Mouse (Mus musculus): ENCODE measurements around the gene Tln1.
A peak's percentile ranks its signal among the peaks of the same experiment; 100 is the strongest.
"Not testable (repeated sequence)": the region's sequence is repeated elsewhere in the genome, so short reads cannot be mapped to it uniquely, and the experiment has no call there.

The Tln1 gene

DNA sequence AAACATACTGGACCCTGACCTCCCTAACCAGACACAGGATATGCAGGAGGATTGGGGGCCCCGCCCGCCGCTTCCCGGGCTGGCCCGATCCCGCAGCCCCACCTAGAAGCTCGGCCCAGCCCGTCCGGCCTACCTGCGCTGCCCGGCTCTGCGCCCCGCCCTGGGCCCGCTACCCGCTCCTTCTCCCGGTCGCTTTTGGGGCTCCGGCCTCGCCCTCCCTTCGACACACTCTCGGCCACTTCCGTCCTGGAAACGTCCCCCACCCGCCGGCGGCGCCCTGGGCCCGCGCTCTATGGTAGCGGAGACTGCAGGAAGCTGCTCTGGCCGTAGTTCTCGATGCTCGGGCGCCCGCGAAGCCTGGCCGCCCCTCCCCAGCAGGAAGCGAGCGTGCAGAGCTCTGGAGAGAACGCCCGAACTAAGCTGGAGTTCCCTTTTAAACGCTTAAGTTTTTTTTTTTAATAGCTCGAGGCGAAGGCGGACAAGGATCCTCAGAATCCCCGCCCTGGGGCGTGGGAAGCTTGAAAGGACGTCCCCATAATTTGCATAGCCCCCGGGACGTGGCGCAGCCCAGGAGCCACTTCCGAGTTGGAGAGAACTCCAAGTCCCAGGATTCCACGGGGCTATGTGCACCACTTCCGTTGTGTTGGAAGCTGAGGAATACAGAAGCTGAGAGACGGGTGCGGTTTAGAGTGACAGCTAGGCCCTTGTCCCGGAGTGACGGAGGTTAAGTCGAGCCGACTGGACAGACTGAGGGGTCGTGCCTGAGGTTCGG lies at the start of gene Tln1, which contains the start of gene Creb3:
Gene Tln1 (minus strand): TSS at position 695 of the 772 bp plus-strand sequence.
Gene Creb3 (plus strand): TSS at position 336 of the 772 bp plus-strand sequence.
- DNase-seq, result peak; percentile 92

DNA sequence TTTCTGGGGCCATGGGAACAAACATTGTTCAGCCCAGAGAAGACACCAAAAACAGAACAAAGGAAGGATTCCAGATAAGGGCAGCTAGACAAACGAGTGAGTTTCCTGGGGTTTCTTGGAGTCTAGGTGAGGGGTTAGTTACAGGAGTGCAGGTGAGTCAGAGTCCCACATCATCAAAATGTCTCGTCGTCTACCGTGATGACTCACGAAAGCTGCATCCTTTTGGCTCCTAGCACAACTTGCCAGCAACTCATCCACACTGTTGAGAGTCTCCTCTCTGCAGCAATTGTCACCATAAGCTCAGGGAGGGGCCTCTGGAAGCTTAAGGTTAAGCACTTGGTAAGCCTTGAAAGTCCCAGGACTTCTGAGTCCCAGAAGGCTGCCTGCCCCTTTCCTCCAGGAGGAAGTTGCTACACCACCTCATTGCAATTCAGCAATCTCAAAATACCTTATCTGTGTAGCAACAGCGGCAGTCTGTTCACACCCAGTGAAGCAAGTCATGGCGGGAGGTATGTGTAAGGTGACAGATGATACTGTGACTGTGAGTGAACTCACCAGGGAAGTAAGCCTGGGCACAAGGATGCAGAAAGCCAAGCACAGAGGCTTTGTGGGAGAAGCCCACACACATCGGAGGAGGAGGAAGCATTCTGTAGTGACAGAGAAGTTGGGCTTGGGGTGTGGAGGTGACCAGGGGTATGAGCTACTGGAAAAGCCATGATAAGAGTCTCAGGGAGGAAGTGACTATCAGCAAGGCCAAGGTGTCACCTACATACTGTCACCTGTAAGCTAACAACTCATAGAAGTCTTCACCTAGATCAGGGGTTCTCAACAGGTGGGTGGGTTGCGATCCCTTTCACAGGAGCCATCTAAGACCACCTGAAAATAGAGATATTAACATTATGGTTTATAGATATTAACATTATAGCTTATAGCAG lies 42.5 kb upstream of the Tln1 start:
- DNase-seq, result no peak

DNA sequence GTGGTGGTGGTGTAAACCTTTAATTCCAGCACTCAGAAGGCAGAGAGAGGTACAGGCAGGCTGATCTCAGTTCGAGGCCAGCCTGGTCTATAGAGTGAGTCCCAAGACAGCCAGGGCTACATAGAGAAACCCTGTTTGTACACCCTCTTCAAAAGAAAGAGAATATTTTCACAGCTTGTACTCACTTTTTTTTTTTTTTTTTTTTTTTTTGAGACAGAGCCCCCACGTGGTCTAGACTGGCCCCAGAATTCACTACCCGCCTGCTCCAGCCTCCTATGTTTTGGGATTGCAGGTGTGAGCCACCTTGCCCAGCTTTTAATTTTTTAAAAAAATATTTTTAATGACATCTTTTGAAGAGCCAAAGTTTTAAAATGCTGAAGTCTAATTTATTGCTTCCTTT lies 41.6 kb upstream of the Tln1 start:
- no peak for DNase-seq

DNA sequence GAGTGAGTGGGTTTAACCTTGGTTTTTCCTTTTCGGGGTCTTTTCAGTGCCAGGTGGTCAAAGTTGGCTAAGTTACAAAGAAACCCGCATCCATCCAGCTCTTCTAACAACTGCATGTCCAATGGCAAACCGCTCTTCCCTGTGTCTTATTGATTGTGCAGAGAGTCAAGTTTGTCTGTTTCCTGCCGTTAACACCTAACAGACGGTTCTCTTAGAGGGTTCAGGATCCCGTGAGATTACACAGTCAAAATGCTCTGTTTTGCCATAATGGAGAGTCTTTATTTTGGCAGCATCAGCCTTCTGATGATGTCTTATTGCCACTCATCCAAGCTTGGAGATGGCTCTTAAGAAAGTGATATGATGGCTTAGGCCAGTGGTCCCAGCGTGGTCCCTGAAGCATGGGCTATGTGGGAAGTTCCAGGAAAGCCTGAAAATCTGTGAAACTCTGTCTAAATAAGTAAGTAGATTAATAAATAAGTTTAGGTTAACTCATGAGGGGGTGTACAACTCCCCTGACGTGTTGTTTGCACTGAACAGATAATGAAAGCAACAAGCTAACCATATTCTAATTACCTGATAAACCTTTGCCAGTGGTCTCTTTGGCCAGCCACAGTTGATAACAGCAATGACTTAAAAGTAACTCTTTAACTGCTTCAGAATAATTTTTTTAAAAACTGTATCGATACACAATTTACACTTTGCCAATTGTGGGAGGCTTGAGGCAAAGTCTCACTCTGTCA lies 37.9 kb upstream of the Tln1 start:
- DNase-seq, result no peak

DNA sequence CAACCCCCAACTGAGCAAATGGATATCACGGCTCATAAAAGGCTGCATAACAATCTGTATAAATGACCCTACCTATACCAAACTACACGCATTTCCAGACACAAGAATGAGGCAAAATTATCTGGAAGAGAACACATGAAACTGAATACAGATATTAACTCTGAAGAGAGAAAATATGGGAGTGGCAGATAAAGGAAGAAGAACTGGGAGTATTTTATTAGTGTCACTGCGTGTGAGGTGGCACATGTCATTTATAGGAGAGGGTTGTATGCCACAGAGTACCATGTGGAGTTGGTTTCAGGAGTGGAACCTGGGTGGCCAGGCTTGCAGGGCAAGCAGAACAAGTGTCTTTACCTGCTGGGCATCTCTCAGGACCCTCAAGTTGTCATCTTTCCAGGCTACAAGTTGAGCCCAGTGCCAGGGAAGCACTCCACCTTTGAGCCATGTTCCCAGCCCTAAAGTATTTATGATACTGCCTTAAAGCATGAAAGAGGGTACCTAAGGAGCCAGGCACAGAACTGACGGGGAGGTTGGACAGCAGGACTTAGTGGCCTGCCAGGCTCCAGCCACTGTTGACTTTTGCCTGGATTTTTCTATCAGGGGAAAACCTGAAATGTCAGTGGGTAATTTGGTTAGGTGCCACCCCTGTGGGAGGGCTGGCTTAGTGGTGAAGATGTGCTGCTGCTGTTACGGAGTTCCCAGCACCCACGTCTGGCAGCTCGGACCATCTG lies 36.3 kb upstream of the Tln1 start:
- DNase-seq, result no peak

DNA sequence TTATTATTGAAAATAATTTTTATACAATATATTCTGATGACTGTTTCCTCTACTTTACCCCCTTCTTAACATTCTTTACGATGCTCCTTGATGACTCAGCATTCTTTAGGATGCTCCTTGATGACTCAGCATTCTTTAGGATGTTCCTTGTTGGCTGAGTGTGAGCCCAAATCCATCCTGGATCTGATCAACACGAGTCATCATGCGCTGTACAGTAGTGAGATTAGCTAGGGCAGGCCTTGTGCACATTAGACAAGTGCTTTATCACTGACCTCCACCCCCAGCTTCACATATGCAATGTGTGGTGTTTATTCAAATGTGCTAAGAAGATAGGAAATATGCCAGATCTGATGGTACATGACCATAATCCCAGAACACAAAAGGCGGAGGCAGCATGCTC lies 35.7 kb upstream of the Tln1 start:
- DNase-seq, result no peak

DNA sequence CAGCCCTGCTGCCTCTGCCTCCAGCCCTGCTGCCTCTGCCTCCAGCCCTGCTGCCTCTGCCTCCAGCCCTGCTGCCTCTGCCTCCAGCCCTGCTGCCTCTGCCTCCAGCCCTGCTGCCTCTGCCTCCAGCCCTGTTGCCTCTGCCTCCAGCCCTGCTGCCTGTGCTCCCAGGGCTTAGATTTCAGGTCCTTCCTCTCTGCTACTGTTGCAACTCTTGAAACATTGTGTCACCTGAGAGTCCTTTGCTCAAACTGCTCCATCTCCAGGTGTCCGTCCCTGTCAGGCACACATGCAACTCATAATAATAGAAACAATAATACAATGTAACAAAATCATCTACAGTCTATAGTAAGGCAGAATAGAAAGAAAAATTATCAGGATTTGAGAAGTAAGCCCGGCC lies 34.1 kb upstream of the Tln1 start:
- DNase-seq, result not testable (repeated sequence)

DNA sequence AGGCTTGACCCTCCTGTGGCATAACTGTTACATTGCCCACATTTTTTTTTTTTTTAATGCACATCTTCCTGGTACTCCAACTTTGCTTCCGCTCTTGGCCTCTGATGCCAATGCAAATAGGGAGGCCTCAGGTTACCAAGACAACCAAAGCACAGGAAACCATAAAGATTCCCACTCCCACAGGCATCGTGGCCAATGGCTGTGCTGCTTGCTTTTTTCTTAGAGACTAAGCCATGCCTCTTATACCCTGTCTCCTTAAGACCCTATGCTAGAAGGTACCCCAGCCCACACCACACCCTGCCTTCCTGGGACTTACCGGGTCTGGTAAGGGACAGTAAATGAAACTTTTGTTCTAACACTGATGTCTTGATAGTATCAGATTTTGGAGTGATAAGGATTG lies 31.0 kb upstream of the Tln1 start:
- DNase-seq, result no peak

DNA sequence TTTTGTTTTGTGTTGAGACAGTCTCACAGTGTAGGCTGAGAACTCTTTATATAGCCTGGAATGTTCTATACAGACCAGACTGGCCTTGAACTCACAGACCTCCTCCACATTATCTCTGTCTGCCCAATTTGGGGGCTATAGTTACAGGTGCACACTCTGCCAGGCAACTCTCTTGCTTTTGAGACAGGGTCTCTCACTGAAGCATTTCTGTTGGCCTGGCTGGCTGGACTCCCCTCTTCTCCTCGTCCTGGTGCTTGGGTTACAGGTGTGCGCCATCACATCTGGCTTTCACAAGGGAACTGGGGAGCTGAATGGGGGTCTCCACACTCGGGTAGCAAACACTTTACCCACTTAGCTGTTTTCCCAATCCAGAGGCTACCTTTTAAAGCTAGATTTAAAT lies 29.5 kb upstream of the Tln1 start:
- no peak for DNase-seq

DNA sequence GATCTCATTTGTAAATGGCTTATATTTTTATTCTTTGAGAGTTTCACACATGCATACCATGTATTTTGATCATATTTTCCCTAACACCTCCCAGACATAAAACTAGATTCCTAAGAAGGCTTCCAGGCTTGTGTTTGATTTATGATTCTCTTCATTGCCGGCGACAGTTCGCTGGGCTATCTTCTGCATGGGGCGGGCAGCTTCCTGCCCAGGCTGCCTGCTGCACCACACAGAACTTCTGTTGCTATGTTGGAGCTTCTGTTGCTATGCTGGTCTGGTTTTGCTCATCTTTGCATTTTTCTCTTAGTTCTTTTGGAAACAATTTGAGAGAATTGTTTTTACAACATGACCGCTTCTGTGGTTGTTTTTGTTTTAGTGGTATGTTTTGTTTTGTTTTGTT lies 29.1 kb upstream of the Tln1 start:
- no peak for DNase-seq

DNA sequence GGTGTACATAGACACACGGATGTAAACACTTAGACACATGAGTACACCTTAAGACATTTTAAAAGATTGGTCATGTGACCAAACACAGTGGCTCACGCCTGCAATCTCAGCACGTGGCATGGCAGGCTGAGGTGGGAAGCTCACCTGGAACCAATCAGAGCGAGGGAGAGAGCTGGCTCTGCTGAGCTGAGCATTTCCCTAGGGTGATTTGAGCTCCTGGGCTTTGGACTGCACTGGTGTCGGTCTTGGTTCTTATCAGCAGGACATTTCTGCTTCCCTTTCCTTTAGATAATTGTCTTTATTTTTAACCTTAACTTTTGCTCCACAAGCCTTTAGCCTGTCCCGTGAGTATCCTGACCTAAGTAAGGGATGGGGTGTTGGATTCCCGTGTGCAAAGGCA lies 25.2 kb upstream of the Tln1 start:
- DNase-seq, result no peak

DNA sequence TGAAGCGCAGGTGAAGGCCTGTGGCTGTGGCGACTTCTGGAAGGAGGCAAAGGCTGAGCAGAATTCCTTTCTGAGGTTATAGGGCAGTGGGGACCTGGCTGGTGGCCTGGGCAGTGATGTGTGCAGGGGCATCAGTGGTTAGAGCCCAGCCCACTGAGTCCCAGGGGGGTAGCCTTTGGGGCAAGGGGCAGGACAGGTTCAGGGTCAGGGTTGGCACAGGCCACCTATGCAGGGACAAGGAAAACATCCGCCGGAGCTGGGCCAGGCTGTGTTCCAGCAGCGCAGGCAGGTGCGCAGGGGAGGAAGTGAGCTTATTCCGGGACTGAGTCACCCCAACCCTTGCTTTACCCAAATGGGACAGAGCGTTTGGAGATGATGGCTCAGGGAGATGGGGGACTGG lies 23.9 kb upstream of the Tln1 start:
- DNase-seq, result peak; percentile 8

DNA sequence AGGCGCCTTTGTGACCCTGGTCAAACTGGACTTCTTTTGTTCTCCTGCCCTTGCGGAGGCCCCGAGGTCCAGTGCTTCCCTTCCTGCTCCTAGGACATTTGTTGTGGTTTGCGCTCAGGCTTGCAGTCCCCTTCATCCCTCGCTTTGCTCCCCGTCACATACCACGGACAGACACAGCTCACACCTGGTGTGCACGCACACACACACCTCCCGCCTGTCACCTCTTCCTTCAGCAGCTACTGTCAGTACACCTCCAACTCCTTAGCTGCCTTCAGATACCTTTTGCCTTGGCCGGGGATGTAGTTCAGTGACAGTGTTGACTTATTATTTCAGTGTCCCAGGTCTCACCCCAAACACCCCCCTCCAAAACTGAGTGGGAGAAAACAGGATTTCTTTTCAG lies 23.2 kb upstream of the Tln1 start:
- no peak for DNase-seq

DNA sequence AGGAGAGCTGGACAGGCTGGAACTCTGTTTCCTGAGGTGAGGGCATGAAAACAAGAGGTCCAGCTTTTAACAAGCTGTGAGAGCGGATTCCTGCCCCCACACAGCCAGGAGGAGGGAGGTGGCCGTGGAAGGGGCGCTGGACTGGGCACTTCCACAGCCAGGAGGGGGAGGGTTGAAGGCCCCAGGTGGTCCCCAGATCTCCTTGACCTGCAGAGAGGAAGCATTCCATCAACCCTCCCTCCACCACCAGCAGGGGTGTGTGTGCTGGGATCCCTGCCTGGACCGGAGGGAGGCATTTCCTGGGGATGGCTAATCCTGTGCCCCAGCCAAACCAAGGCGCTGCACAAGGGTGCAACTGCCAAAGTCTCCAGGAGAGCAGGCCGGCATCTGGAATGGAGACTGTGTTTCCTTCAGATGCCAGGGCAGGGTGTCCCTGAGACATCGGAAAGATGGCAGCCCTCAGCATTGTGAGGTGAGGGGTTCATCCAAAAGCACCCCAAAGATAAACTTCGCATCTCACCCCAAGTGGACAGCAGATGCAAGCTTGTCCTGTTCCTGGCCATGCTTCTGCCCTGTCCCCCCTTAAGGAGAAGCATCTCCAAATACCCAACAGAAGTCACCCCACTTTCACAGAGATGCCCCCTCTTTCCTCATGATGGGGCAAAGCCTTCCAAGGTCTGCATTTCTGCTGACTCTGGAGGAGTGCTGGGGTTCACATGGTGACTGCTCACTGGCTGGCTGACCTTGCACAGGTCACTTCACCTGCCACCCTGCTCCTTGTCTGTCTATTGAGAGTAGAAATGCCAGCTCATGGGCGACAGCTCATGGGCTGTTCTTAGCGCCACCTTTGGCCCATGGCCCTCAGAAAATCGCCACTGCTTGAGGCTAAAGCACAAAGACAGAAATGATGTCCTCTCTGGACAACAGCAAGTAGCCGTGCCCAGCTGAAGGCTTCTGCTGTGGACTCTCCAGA lies 22.2 kb upstream of the Tln1 start, which contains the start of gene Msmp:
Gene Msmp (minus strand): TSS at position 51 of the 973 bp plus-strand sequence.
- DNase-seq, result peak; percentile 13

DNA sequence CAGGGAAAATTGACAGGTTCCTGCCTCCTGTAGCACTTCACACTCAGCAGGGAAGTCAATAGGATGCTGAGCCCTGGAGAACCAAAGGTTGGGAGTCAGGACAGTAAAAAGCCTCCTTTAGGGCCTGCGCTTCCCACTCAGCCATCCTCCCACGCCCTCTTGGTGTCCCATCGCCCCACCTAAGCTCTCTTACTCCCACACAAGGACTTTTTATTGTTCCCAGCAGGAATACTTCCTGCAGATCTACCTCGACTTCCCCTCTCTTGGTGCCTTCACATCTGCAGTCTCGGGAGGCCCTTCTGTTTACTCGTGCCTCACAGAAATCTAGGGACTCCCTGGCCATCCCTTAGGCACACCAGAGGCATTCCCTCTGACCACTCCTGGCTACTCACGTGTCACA lies 20.9 kb upstream of the Tln1 start:
- DNase-seq, result no peak

DNA sequence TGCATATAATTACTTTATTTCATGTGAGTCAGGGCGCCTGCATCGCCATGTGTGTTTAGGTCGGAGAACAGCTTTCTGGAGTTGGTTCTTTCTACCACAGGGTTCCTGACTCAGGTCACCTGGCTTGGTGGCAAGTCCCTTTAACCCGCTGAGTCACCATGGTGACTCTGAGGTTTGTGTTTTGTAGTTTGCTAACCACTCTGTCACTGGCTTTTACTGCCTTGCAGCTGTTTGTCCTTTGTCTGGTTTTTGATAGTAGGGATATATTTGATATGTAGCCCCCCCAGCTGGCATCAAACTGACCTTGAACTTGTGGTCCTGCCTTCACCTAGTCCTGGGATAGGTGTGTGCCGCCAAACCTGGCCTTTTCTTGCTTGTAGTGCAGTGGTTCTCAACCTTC lies 19.8 kb upstream of the Tln1 start:
- DNase-seq, result no peak

DNA sequence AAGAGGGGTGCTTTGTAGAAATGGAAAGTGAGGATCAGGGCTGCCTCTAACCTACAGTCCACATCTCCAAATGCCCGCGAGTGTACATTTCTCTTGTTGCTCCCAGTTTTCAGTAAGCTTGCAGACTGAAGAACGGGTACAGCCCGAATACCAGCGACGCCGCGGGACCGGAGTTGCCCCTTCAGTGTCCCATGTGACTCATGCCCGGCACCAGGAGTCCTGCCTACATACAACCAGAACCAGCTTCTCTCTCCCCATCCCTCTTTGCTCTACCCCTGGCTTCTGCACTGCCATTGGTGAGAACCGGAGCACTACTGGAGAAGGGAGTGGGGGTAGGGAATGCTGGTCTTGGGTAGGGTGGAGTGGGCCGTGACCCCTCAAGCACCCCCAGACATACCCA lies 18.9 kb upstream of the Tln1 start:
- peak; percentile 7 for DNase-seq

DNA sequence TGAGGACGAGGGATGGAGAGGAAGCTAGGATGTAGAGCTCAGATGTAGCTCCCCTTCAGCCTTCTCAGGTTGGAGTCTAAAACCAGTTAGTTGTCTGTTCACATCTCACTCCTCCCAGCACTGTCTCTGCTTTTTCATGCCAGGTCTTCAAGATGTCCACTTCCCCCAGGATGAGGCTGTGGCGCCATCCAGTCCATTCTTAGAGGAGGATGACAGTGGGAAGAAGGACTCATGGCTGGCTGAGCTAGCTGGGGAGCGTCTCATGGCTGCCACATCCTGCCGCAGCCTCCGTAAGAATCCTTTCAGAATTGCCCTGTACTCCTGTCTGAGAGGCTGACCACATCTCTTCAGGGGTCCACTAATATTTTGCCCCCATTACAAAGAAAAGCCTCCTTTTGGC lies 18.2 kb upstream of the Tln1 start:
- peak; percentile 9 for DNase-seq

DNA sequence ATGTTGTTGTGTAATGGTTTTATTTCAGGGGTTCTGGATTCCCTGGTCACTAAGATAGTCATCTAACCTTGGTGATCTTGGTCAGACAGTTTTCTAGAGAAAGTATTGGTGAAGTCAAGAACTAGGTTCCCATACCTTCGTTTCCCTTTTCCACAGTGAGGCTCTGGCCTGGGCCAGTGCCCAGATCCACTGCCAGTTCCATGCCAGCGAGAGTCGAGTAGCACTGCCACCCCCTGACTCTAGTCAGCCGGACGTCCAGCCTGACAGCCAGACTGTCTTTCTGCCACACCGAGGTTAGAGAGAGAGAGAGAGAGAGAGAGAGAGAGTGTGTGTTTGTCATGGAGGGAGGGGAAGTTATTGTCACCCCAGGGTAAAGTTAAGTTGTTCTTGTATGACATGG lies 17.2 kb upstream of the Tln1 start:
- peak; percentile 17 for DNase-seq

DNA sequence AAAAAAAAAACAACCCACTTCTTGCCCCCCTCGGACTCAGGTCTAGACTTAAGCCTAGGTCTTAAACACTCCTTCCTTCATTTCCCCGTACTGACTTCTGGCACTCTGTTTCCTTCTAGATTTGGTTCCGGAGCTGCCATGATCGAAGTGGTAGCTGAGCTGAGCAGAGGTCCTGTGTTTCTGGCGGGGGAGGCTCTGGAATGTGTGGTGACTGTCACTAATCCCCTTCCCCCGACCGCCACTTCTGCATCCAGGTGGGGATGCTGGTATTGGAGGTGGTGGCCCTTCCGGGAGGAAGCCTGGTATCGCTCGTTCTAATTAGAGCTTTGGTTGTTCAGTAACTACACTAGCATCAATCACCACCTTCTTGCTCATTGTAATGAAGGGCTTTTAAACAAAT lies 16.8 kb upstream of the Tln1 start:
- peak; percentile 19 for DNase-seq
